Mouse (Mus musculus) subcutaneous adipose tissue, adult 2 months (tissue): Measurements from ENCODE around the gene Olfr1349. TPM values are rescaled to one million over a fixed set of nuclear protein-coding genes. Genes with fewer than 3 reads are reported as not detected.

Experiments used
- polyA plus RNA-seq: library from polyadenylated mRNA; depleted of rRNA; stranded (reverse); fragments of >200 nt; gene quantifications from 2 replicates; pipeline ENCODE4 v1.2.3, GENCODE M21; 2012; ENCODE audit warnings: low replicate concordance; rRNA removed

The Olfr1349 gene
- not detected in 2 replicates for polyA plus RNA-seq

GRCm38 (mm10) chr7:6522850-6523249 lies at the start of gene Olfr1349:
TSS of gene Olfr1349 (minus strand) at chr7:6522950.

GRCm38 (mm10) chr7:6564541-6564940 lies 41.8 kb upstream of the Olfr1349 start, which contains the start of gene Olfr1350:
TSS of gene Olfr1350 (plus strand) at chr7:6564841.

GRCm38 (mm10) chr7:6508648-6509047 lies 14.1 kb downstream of the Olfr1349 start, which contains the start of gene Olfr1348:
TSS of gene Olfr1348 (minus strand) at chr7:6508748.

GRCm38 (mm10) chr7:6499655-6500054 lies 23.1 kb downstream of the Olfr1349 start, which contains the start of gene Olfr1347:
TSS of gene Olfr1347 (minus strand) at chr7:6499755.

GRCm38 (mm10) chr7:6486841-6487240 lies 35.9 kb downstream of the Olfr1349 start, which contains the start of gene Olfr5:
TSS of gene Olfr5 (minus strand) at chr7:6486941.

GRCm38 (mm10) chr7:6466951-6467350 lies 55.8 kb downstream of the Olfr1349 start, which contains the start of gene Olfr1346:
TSS of gene Olfr1346 (plus strand) at chr7:6467101.

Other genes with a start within 250 kb of the Olfr1349 start
- 1.6 and 1.8 TPM in 2 replicates for gene Zfp667, start 236.4 kb downstream of the Olfr1349 start, polyA plus RNA-seq
- gene Zfp583, start 191.7 kb downstream of the Olfr1349 start, polyA plus RNA-seq: 1.0 and 1.2 TPM in 2 replicates
- 0.09 and 0.27 TPM in 2 replicates for gene Gm3854, start 179.2 kb downstream of the Olfr1349 start, polyA plus RNA-seq
- 0.73 and 1.0 TPM in 2 replicates for gene Zfp78, start 159.7 kb downstream of the Olfr1349 start, polyA plus RNA-seq
- gene Zfp28, start 139.7 kb downstream of the Olfr1349 start, polyA plus RNA-seq: 4.2 and 5.3 TPM in 2 replicates
- gene Smim17, start 124.2 kb downstream of the Olfr1349 start, polyA plus RNA-seq: not detected in 2 replicates
- gene Gm20715, start 112.7 kb downstream of the Olfr1349 start, polyA plus RNA-seq: not detected in 2 replicates
- 0.07 TPM in 1 of 2 replicates, not detected in the other for gene Olfr1344, start 84.3 kb downstream of the Olfr1349 start, polyA plus RNA-seq
- not detected in 2 replicates for gene Olfr1336, start 66.8 kb downstream of the Olfr1349 start, polyA plus RNA-seq
- not detected in 2 replicates for gene Olfr1346, start 55.8 kb downstream of the Olfr1349 start, polyA plus RNA-seq
- 0.12 TPM in 1 of 2 replicates, not detected in the other for gene Olfr5, start 36.0 kb downstream of the Olfr1349 start, polyA plus RNA-seq
- not detected in 2 replicates for gene Olfr1347, start 23.2 kb downstream of the Olfr1349 start, polyA plus RNA-seq
- gene Olfr1348, start 14.2 kb downstream of the Olfr1349 start, polyA plus RNA-seq: not detected in 2 replicates
- not detected in 2 replicates for gene Olfr1350, start 41.9 kb upstream of the Olfr1349 start, polyA plus RNA-seq
- 0.90 and 1.1 TPM in 2 replicates for gene Zim1, start 173.5 kb upstream of the Olfr1349 start, polyA plus RNA-seq
- 5.9 and 14.4 TPM in 2 replicates for gene Peg3, start 207.5 kb upstream of the Olfr1349 start, polyA plus RNA-seq
- not detected in 2 replicates for gene Usp29, start 207.6 kb upstream of the Olfr1349 start, polyA plus RNA-seq